Mouse (Mus musculus) common myeloid progenitor, adult 5-6 weeks (primary cell): ENCODE measurements around the gene Mmp8. TPM values are rescaled to one million over a fixed set of nuclear protein-coding genes. Genes with fewer than 3 reads are reported as not detected.

Experiments
- ATAC-seq: replicated peaks from 2 replicates; pipeline ENCODE4 v1.8.0; 2016; ENCODE audit warnings: low read depth, mild to moderate bottlenecking, moderate TSS enrichment, inconsistent platforms; ENCODE audit not compliant: poor library complexity, severe bottlenecking
- total RNA-seq: library from RNA; stranded (forward); fragments of 200-1000, 187-1606 nt; gene quantifications from 2 replicates; pipeline ENCODE4 v1.2.3, GENCODE M21; 2017

Mmp8 gene
- 2.6 and 3.6 TPM in 2 replicates for total RNA-seq

DNA sequence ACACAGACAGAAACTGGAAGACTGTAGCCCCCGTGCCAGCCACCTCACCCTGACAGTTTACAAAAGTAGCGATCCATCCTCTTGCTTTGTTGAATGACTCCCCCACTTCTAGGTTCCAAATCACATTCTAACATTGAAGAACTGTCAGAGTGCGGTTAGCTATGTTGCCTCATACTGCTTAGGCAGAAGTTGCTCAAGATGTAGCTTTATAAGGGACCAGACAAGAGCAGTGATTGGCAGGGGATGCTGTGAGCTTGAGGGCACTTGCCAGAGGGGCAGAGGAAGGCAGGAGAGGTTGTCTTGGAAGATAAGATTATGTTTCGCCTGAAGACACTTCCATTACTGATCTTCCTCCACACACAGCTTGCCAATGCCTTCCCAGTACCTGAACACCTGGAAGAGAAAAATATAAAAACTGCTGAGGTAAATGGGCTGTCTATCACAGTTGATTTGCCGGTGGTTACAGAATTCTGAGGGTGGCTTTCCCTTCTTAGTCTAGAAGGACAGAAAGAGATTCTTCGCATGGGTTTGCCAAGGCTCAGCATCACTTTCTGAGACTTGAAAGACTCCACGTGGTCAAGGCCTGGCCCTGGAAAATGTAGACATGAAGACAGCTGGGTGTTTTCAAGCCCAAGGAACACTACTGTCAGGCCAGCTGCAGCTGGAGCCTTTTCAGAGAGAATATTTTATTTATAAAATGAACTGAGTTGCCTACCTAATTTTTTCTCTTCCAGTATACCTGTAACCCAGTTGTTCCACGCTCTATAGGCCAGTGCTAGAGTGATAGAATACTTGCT is at the start of gene Mmp8:
Mmp8 (plus strand) TSS at position 236 of the 797 bp plus-strand sequence.
- ATAC-seq, result peak; percentile 88

DNA sequence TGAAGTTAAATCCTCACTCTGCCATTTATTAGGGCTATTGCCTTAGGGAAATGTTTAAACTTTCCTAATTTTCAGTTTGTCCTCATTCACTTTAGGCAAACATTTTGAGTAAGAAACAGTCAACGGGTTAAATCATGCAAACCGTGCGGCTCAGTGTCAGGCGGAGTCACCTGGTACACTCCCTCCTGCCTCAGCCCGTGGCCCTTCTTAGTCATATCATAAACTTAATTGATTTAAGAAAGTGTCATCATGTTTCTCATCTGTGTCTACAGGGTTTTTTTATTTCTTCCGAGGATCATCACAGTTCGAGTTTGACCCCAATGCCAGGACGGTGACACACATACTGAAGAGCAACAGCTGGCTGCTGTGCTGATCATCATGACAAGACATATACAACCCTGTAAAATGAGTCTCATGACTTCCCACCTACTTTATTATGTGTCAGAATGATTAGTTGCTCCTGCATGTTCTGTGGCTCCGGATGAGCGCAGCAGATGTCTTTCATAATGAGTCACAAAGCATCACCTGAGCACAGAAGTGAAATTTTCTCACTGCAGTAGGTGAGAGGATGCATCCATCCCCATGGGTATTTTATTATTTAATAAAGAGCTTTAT is 48.5 kb upstream of the Mmp8 start:
- no peak for ATAC-seq

DNA sequence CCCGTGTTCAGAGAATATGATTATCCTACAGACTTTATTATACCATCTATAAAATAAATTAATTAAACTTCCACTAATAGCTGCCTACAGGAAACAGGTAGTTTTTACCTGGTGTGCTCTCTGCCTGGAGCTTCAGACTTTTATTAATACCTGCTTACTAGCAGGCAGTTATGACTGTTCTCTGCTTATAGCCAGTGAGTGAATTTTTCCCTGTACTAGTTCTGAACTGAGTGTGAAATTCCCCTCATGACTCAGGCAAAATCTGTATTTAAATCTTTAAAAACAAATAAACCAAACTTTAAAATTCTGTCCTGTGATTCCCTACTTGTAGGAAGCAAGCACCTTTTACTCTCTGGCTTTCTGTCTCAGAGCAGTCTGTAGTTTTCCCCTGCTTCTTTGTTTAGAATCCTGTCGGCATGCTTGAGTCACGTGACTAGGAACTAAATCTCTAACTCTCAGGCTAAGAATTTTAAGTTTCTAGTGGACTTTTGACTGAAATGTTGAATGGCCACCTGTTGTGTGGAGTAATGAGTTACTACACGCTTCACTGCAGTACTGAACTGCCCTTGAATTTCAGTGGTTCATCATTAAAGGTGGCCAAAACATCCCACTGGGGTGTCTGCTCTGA is 40.2 kb upstream of the Mmp8 start:
- ATAC-seq, result no peak

DNA sequence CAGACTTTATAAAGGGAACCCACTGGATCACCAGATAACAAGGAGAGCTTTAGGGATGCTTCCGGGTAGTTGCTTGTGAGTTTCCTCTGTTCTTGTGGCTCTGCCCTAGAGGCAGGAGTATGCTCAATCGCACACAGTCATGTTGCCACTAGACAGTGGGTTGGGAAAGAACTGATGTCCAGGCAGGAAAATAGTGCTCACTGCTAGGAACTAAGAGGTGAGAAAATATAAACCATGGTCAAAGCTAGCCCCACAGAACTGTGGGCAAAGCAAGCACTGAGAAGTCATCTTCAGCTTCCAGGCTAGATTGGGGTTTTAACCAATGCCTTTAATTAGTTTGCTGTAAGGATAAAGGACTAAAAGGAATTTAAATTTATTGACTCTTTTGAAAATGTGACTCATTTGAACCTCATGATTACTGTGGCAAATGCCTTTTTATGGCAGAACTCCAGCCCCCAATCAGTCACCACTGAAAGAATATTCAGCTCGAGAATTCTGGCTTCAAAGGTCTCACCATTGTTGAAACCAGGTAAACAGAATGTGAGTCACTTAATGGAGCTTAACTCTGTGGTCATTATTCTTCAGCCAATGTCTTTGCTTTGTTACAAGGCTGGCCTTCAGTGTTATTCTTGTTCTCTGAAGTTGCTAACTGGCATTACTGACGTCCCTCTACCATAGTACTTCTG is 31.9 kb upstream of the Mmp8 start:
- ATAC-seq, result no peak

DNA sequence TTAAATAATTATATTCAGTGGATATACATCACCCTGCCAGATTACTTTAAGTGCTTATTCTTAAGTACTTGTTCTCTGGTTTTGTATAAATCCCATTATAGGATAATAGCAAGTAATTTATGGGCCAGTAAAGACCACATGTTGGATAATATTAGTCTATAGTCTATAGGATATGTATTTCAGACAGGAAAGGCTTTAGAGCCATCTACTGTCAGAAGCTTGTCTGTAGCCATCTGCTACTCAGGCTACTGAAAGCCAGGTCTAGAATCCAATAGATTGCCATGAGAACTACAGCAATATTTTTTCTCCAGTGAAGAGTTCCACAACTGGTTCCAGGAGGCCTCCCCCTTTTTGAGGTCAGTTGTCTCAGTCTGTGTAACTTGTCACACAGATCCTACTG is 15.5 kb upstream of the Mmp8 start:
- ATAC-seq, result no peak

DNA sequence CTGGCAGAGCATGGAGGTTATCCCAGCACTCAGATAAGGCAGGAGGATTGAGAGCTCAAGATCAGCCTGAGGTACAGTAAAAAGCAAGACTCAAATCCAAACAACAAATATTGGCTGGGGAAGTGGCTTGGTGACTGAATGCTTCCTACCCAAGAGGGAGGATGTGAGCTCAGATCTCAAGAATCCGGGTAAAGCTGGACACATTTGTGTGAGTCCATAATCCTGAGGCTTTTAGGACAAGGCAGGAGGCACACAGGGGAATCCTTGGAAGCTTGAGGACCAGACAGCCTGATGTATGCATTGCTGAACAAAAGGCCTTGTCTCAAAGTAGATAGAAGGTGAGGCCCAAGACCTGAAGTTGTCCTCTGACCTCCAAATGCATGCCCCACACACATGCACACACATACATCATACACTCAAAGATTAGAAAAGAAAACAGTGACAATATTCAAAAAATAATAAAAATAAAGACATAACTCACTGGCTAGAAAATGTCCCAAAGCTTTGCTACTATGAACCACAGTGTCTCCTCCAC is 13.3 kb upstream of the Mmp8 start:
- ATAC-seq, result no peak

DNA sequence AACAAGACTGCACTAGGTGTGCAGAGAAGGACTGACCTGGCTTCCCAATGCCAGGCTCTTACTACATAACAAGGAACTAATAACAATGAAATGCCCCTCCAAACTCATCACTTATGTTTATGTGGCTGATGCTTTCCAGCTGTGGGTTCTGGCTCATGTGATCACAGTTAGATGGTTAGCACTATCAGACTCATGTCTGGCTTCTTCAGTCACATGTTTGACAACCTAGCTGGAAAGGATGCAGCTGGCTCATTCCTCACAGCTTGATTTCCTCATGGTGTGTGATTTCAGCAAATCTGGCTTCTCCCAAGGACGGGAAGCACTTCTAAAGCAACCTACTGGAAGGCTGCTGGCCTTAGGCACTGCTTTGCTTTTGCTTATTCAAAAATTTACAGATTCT is 12.8 kb upstream of the Mmp8 start:
- no peak for ATAC-seq

DNA sequence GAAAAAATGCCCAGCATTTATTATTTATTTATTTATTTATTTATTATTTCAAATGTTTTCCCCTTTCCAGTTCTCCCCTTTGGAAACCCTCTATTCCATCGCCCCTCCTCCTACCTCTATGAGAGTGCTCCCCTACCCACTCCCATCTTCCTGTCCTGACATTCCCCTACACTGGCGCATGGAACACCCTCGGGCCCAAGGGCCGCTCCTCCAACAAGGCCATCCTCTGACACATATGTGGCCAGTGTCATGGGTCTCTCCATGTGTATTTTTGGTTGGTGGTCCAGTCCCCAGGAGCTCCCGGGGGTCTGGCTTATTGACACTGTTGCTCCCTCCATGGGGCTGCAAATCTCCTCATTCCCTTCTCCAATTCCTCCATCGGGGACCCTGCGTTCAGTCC is 12.3 kb upstream of the Mmp8 start:
- ATAC-seq, result no peak

DNA sequence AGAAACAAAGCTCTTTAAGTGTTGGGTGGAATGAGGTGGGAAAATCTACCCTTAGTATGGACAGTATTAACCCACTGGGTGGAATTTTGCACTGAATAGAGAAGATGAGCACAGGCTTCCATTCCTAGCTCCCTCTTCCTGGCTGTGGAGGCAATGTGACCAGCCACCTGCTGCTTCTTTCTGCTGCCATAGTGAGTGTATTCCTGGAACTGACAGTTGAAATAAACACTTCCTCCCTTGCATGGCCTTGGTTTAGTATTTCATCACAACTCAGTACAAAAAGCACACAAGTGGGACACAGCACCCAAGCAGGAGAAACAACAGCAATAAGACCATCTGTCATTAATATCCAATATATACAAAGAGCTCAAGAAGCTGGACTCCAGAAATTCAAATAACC is 6.3 kb upstream of the Mmp8 start:
- ATAC-seq, result 0 out of 2 replicates have a peak, but pooled peaks have one; percentile 31

DNA sequence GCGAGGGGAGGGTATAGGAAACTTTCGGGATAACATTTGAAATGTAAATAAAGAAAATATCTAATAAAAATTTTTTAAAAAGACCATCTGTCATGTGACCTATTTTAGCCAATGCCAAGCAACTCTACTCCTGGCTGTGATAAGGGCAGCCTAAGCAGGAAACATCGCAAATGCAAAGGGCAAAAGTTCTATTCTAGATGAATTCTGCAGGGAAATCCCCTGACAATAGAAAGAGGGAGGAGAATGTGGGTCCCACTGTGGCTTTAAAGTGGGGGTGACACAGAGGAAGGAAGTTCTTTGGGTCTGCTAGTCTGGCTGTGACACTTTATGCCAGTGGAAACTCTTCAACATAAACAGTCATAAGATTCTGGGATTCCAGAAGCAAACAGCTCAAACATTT is 4.7 kb upstream of the Mmp8 start:
- peak; percentile 46 for ATAC-seq

DNA sequence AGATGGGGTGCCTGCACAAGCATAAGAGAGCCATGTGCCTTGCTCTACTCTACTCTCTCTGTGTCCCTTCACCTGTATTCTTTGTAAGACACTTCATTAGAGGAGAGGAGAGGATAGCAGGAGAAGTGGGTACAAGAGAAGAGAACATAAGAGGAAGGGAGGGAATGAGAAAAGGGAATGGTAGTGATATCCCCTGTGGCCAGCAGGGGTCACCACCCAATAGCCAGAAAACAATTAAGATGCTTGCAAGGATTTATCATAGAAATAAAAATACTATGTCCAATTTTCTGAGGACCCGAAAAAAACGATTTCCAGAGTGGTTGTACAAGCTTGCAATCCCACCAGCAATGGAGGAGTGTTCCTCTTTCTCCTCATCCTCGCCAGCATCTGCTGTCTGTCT is 3.9 kb upstream of the Mmp8 start:
- peak; percentile 52 for ATAC-seq

DNA sequence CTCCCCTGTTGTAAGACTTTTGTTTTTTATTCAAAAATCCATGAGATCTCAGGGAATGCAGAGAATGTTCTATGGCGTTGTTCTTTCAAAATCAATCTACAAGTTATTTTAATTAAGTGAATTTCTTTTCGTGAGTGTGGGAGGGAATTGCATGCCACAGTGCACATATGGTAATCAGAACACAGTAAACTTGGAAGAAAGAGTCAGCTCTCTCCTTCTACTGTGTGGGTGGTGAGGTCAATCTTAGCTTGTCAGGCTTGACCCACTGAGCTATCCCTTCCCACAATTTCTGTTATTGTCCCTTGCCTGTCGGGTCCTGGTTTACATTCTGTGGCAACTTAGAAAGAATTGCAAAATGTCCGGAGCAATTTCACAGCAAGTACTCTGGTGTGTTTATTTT is 1.8 kb downstream of the Mmp8 start:
- ATAC-seq, result no peak

DNA sequence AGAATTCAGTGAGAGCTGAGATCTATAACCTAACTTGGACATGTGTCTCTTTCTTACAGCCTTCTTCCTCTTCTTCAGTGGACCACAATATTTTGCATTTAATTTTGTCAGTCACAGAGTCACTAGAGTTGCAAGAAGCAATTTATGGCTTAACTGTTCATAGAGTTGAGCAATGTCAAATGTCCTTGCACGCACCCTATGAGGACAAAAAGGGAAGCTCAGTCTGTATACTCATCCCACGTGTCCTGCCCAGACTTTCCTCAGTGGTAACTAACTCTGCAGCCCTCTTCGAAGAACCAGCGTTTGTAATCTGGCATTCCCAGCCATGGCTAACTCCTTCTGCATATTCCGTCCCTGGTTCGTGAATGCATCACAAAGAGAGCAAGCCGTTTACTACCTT is 9.1 kb downstream of the Mmp8 start:
- peak; percentile 89 for ATAC-seq

DNA sequence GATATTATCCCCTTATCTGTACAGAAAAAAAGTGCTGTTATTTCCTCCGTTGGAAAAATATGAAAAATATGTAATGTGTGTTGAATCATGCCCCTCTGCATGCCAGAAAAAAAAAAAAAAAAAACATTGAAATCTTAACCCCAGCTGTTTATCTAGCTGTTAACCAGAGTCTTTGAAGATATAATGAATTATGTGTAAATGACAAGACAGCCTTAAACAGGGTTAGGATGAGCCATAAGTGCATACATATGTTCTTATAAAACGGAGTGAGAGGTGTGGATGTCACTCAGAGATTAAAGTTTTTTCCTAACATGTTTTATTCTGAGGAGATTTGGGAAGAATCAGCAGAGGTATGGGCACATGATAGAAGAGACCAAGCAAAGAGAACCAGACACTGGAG is 9.7 kb downstream of the Mmp8 start:
- no peak for ATAC-seq

DNA sequence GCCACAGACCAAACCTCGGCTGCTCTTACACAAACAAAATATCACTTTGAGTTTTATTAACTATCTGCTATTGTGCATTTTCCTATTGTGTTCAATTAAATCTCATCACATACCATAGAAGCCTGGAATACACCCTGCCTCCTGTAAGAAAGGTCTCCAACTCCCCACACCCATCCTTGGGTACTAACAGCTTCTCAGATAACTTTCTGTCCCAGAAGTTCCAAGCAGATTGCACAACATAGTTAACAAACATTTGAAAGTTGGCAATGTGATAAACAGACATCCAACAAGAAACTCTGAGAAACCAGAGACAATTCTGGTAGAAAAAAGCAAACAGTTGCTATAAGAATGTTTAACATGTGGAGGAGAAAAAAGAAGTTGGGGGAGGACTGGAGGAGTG is 12.2 kb downstream of the Mmp8 start:
- ATAC-seq, result no peak

DNA sequence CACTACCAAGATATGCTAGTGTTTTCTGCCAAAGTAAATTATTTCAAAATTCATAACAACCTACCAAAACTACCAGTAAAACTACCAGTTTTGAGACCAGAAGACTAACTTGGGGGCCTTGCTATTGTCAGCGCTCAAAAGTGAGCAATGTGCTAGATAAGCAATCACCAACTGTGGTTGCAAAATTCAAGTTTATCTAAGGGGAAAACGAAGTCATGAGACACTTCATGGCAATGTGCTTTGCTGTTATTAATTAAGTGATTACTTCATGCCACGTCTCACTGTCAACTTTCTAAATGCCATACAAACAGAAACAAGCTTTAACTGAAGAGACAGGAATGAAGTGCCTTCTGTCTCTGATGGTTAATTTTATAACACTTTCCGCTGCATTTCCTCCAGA is 12.9 kb downstream of the Mmp8 start, which contains the start of gene Mmp27:
Mmp27 (plus strand) TSS at position 235 of the 400 bp plus-strand sequence.
- ATAC-seq, result 0 out of 2 replicates have a peak, but pooled peaks have one; percentile 3

DNA sequence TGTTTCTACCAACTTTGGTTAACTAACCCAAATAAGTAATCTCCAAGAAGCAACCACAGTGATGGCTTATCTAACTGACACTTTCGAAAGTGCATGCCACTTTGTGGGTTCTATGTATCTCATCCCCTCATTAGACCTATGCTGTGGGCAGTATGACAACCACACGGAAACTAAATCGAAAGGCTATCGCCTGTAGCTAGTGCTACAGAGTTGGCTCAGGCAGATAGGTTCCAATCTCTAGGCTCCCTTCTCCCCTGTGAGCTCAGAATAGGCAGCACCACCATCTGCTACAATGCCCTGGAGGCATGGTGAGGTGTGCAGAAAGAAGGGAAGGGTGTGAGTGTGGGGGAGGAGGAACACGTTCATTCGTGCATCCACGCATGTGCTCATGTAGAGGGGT is 13.9 kb downstream of the Mmp8 start:
- ATAC-seq, result peak; percentile 31

DNA sequence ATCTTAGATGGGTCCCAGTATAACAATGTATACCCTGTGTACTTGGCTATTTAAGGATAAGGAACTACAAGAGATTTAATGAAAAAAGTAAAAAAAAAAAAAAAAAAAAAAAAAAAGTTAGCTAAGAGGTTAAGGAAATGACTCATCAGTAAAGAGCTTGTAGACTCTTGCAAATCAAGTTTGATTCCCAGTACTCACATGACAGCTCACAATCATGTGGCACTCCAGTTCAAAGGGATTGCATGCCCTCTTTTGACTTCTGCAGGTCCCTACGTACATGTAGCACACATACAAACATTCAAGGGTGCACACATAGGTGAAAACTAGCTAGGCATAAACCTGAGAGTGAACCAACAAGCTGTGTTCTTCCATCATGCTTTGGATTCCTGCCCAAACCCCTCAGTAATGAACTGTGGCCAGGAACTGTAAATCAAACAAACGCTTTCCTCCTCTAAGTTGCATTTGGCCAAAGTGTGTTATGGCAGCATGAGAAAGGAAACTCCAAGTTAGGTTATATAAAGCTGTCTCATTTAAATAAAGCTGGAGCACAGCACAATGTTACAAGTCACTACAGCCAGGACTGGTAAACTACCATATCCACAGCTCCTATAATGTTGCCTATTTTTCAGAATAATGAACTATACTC is 14.5 kb downstream of the Mmp8 start:
- peak; percentile 63 for ATAC-seq

DNA sequence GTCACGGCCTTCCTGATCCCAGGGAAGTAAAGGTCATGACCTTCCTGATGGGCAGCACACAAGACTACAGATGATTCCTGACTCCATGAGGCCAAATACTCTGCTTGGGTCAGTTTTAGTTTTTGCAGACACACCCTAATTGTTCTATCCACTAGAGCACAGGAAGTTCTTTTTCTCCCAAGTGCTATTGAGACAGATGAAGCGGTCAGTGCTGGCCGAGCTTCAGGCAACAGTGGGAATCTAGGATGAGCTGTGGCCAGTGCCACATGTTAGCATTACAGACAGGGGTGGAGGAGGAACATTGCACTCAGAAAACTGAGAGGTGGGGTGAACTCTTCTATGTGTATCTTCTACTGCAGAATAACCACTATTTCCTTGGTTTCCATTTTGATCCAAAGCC is 17.3 kb downstream of the Mmp8 start:
- no peak for ATAC-seq

DNA sequence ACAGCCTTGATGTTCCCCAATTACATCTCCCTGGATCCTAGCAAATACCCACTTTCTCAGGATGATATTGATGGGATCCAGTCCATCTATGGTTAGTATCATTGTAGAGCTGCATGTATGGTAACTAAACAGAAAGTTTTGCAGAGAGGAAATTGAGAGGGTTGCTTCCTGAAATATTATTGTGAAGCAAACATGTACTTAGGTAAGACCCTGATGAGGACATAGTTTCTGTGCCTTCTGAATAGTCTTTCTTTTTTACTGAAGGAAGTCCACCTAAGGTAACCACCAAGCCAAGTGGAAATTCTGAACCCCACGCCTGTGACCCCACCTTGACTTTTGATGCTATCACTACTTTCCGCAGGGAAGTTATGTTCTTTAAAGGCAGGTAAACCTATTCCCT is 19.1 kb downstream of the Mmp8 start:
- no peak for ATAC-seq
